21 mouse cellular contexts compared by ENCODE assay signal in genomic region chr9:44450387-44450786, GRCm38 (mm10). TPM values are rescaled to one million over a fixed set of nuclear protein-coding genes. Genes with fewer than 3 reads are reported as not detected.
DNase-seq lines count a peak whose midpoint lies in the region; ATAC-seq and TF ChIP-seq lines count a peak whose summit lies in the region.
"Had no signal": no experiment of that assay in that cellular context is flagged by ENCODE, and none has a peak within 500 bp of the region (broad histone marks: within the 10 kb centered on the region; RNA-seq: fewer than 3 reads in every experiment).

No protein-coding gene starts in this region.

- no peaks in the 10 kb centered on the region for H3K9me3 ChIP-seq in hindbrain, postnatal 0 days (ENCODE audit: low read length)
- H3K9me3 ChIP-seq in hindbrain, embryonic 16.5 days (ENCODE audit: control insufficient read depth, low read length) = no peaks in the 10 kb centered on the region
- no peaks in the 10 kb centered on the region for H3K9me3 ChIP-seq in midbrain, postnatal 0 days (ENCODE audit: low read length)
- no peaks in the 10 kb centered on the region for H3K9me3 ChIP-seq in midbrain, embryonic 13.5 days
- H3K9me3 ChIP-seq in hindbrain, embryonic 11.5 days (ENCODE audit: control insufficient read depth, low read length) = no peaks in the 10 kb centered on the region
- H3K9me3 ChIP-seq: embryonic facial prominence, embryonic 12.5 days; forebrain, embryonic 13.5 days; G1E; limb, embryonic 13.5 days had no signal

- ATAC-seq in hindbrain, postnatal 0 days = no peak
- ATAC-seq in hindbrain, embryonic 16.5 days = no peak
- no peak for ATAC-seq in midbrain, postnatal 0 days (ENCODE audit: low FRiP score)
- ATAC-seq in midbrain, embryonic 13.5 days = no peak
- no peak for ATAC-seq in hindbrain, embryonic 11.5 days (ENCODE audit: low FRiP score)
- ATAC-seq: forebrain, embryonic 13.5 days had no signal

- TF ChIP-seq CTCF in hindbrain, postnatal 0 days (IDR thresholded peaks at IDR 0.05; ENCODE audit: low read depth) = peak; percentile 43
- peak; percentile 45 for TF ChIP-seq CTCF in midbrain, postnatal 0 days (IDR thresholded peaks at IDR 0.05)
- peak; percentile 39; the same call in 1 of the 2 replicates for TF ChIP-seq CTCF in brain, embryonic 14.5 days (IDR thresholded peaks at IDR 0.05; ENCODE audit: borderline replicate concordance, extremely low read depth, insufficient read depth, insufficient read length)

- H3K4me2 ChIP-seq in hindbrain, postnatal 0 days (ENCODE audit: low read depth, low read length) = no peak overlapping the region
- no peak overlapping the region for H3K4me2 ChIP-seq in hindbrain, embryonic 16.5 days (ENCODE audit: low read length)
- no peak overlapping the region for H3K4me2 ChIP-seq in midbrain, postnatal 0 days (ENCODE audit: low read depth, low read length, poor library complexity, severe bottlenecking)
- H3K4me2 ChIP-seq in midbrain, embryonic 13.5 days (replicated peaks) = no peak overlapping the region
- no peak overlapping the region for H3K4me2 ChIP-seq in hindbrain, embryonic 11.5 days (replicated peaks; ENCODE audit: low read depth, low read length)
- H3K4me2 ChIP-seq: embryonic facial prominence, embryonic 12.5 days; forebrain, embryonic 13.5 days; limb, embryonic 13.5 days had no signal

- DNase-seq in hindbrain, postnatal 0 days (ENCODE audit: low spot score) = no peak
- no peak for DNase-seq in midbrain, postnatal 0 days (ENCODE audit: low spot score)
- DNase-seq in brain, embryonic 14.5 days (ENCODE audit: low read depth) = no peak
- DNase-seq in thymus, postnatal 36 days = peak; percentile 13 to 19
- DNase-seq in hindbrain, embryonic 11.5 days (ENCODE audit: low spot score) = no peak
- DNase-seq in adrenal gland, adult 18-20 months (ENCODE audit: low spot score in 2 of 2) = no peak
- DNase-seq: adrenal gland, postnatal 10 days; cerebellum, adult 8-10 months; gastrocnemius, postnatal 36 days; heart, postnatal 10 days; kidney, adult 11 months; layer of hippocampus, adult 9-11 months; right cerebral cortex, postnatal 14 days had no signal

- H3K4me3 ChIP-seq in hindbrain, postnatal 0 days (ENCODE audit: low read length) = no peak overlapping the region
- no peak overlapping the region for H3K4me3 ChIP-seq in hindbrain, embryonic 16.5 days (ENCODE audit: low read length)
- H3K4me3 ChIP-seq in midbrain, postnatal 0 days (ENCODE audit: low read depth, low read length) = no peak overlapping the region
- H3K4me3 ChIP-seq in midbrain, embryonic 13.5 days (replicated peaks) = no peak overlapping the region
- no peak overlapping the region for H3K4me3 ChIP-seq in hindbrain, embryonic 11.5 days (ENCODE audit: low read depth, low read length)
- H3K4me3 ChIP-seq: embryonic facial prominence, embryonic 12.5 days; forebrain, embryonic 13.5 days; limb, embryonic 13.5 days had no signal

- H3K27ac ChIP-seq in hindbrain, postnatal 0 days = no peak overlapping the region
- no peak overlapping the region for H3K27ac ChIP-seq in hindbrain, embryonic 16.5 days (ENCODE audit: low read depth, low read length)
- H3K27ac ChIP-seq in midbrain, postnatal 0 days (ENCODE audit: low read depth, low read length) = no peak overlapping the region
- H3K27ac ChIP-seq in midbrain, embryonic 13.5 days = no peak overlapping the region
- no peak overlapping the region for H3K27ac ChIP-seq in hindbrain, embryonic 11.5 days (ENCODE audit: low read depth, low read length)
- H3K27ac ChIP-seq: embryonic facial prominence, embryonic 12.5 days; forebrain, embryonic 13.5 days; limb, embryonic 13.5 days had no signal

- no peaks in the 10 kb centered on the region for H3K27me3 ChIP-seq in hindbrain, postnatal 0 days (ENCODE audit: insufficient read depth, low read length)
- H3K27me3 ChIP-seq in hindbrain, embryonic 16.5 days (replicated peaks; ENCODE audit: control insufficient read depth, insufficient read depth, low read length) = no peaks in the 10 kb centered on the region
- no peaks in the 10 kb centered on the region for H3K27me3 ChIP-seq in midbrain, postnatal 0 days (ENCODE audit: insufficient read depth, low read length)
- H3K27me3 ChIP-seq in midbrain, embryonic 13.5 days = peaks cover 16% of the 10 kb centered on the region
- H3K27me3 ChIP-seq in hindbrain, embryonic 11.5 days (ENCODE audit: control insufficient read depth, insufficient read depth, low read length) = no peaks in the 10 kb centered on the region

- H3K4me1 ChIP-seq in hindbrain, postnatal 0 days (ENCODE audit: insufficient read depth, low read length) = no peaks in the 10 kb centered on the region
- H3K4me1 ChIP-seq in hindbrain, embryonic 16.5 days (ENCODE audit: control insufficient read depth, insufficient read depth, low read depth, low read length) = peaks cover 4% of the 10 kb centered on the region
- no peaks in the 10 kb centered on the region for H3K4me1 ChIP-seq in midbrain, postnatal 0 days (ENCODE audit: insufficient read depth, low read length)
- peaks cover 12% of the 10 kb centered on the region for H3K4me1 ChIP-seq in midbrain, embryonic 13.5 days (replicated peaks)
- no peaks in the 10 kb centered on the region; the same call in 1 of the 2 replicates for H3K4me1 ChIP-seq in hindbrain, embryonic 11.5 days (replicated peaks; ENCODE audit: control insufficient read depth, insufficient read depth, low read length)
- H3K4me1 ChIP-seq: embryonic facial prominence, embryonic 12.5 days had no signal

- no peak for TF ChIP-seq POLR2A in brain, embryonic 14.5 days (IDR thresholded peaks at IDR 0.05; ENCODE audit: borderline replicate concordance, extremely low read depth, insufficient read depth, insufficient read length, poor library complexity, severe bottlenecking)

- no peaks in the 10 kb centered on the region for H3K36me3 ChIP-seq in hindbrain, postnatal 0 days (ENCODE audit: insufficient read depth, low read length)
- H3K36me3 ChIP-seq in hindbrain, embryonic 16.5 days (ENCODE audit: control insufficient read depth, insufficient read depth, low read length) = no peaks in the 10 kb centered on the region
- H3K36me3 ChIP-seq in midbrain, postnatal 0 days (ENCODE audit: insufficient read depth, low read length) = no peaks in the 10 kb centered on the region
- H3K36me3 ChIP-seq in midbrain, embryonic 13.5 days = no peaks in the 10 kb centered on the region
- H3K36me3 ChIP-seq in hindbrain, embryonic 11.5 days (ENCODE audit: control insufficient read depth, insufficient read depth, low read length) = no peaks in the 10 kb centered on the region
- H3K36me3 ChIP-seq: embryonic facial prominence, embryonic 12.5 days; G1E; limb, embryonic 13.5 days had no signal

- H3K9ac ChIP-seq in hindbrain, postnatal 0 days (replicated peaks; ENCODE audit: low read length) = no peak overlapping the region
- H3K9ac ChIP-seq in hindbrain, embryonic 16.5 days (ENCODE audit: low read depth, low read length) = no peak overlapping the region
- no peak overlapping the region for H3K9ac ChIP-seq in midbrain, postnatal 0 days (replicated peaks; ENCODE audit: low read length, poor library complexity, severe bottlenecking)
- no peak overlapping the region for H3K9ac ChIP-seq in midbrain, embryonic 13.5 days (replicated peaks)
- H3K9ac ChIP-seq in hindbrain, embryonic 11.5 days (ENCODE audit: low read depth, low read length) = no peak overlapping the region
- H3K9ac ChIP-seq: embryonic facial prominence, embryonic 12.5 days; forebrain, embryonic 13.5 days; limb, embryonic 13.5 days had no signal

RNA-seq across cellular contexts. Expression of gene Upk2, which starts 4.4 kb away (rescaled TPM):
- total RNA-seq in hindbrain, postnatal 0 days (2014; rRNA removed) = not detected in 2 replicates
- polyA plus RNA-seq in hindbrain, postnatal 0 days (2015; fragmentation: Nextera tagmentation; extraction: Ambion mirVana) = not detected in 2 replicates
- not detected in 2 replicates for polyA plus RNA-seq in hindbrain, embryonic 16.5 days (2015; fragmentation: Nextera tagmentation; extraction: Ambion mirVana)
- total RNA-seq in midbrain, postnatal 0 days (2014; rRNA removed) = not detected in 2 replicates
- polyA plus RNA-seq in midbrain, postnatal 0 days (2015; fragmentation: Nextera tagmentation; extraction: Ambion mirVana) = not detected in 2 replicates
- polyA plus RNA-seq in midbrain, embryonic 13.5 days (2015; fragmentation: Nextera tagmentation; extraction: Ambion mirVana) = not detected in 2 replicates
- polyA plus RNA-seq in brain, embryonic 14.5 days (2012; rRNA removed) = 0.08 TPM in 1 of 2 replicates, not detected in the other
- polyA plus RNA-seq in hindbrain, embryonic 11.5 days (2014; fragmentation: Nextera tagmentation; extraction: Ambion mirVana) = 0.83 TPM in 1 of 2 replicates, not detected in the other
- not detected for total RNA-seq in adrenal gland, adult 18-20 months (2021)
- total RNA-seq: adrenal gland, postnatal 10 days; G1E; gastrocnemius, postnatal 36 days; heart, postnatal 10 days; megakaryocyte, adult 5-6 weeks had no signal
- polyA plus RNA-seq: forebrain, embryonic 13.5 days; G1E had no signal

RNA-seq across cellular contexts. Expression of gene Foxr1, which starts 9.5 kb away (rescaled TPM):
- not detected in 2 replicates for total RNA-seq in hindbrain, postnatal 0 days (2014; rRNA removed)
- polyA plus RNA-seq in hindbrain, postnatal 0 days (2015; fragmentation: Nextera tagmentation; extraction: Ambion mirVana) = not detected in 2 replicates
- polyA plus RNA-seq in hindbrain, embryonic 16.5 days (2015; fragmentation: Nextera tagmentation; extraction: Ambion mirVana) = not detected in 2 replicates
- not detected in 2 replicates for total RNA-seq in midbrain, postnatal 0 days (2014; rRNA removed)
- polyA plus RNA-seq in midbrain, postnatal 0 days (2015; fragmentation: Nextera tagmentation; extraction: Ambion mirVana) = not detected in 2 replicates
- not detected in 2 replicates for polyA plus RNA-seq in midbrain, embryonic 13.5 days (2015; fragmentation: Nextera tagmentation; extraction: Ambion mirVana)
- polyA plus RNA-seq in brain, embryonic 14.5 days (2012; rRNA removed) = not detected in 2 replicates
- polyA plus RNA-seq in hindbrain, embryonic 11.5 days (2014; fragmentation: Nextera tagmentation; extraction: Ambion mirVana) = not detected in 2 replicates
- not detected for total RNA-seq in adrenal gland, adult 18-20 months (2021)
- total RNA-seq: adrenal gland, postnatal 10 days; gastrocnemius, postnatal 36 days; heart, postnatal 10 days; megakaryocyte, adult 5-6 weeks had no signal
- polyA plus RNA-seq: embryonic facial prominence, embryonic 12.5 days; forebrain, embryonic 13.5 days; G1E; limb, embryonic 13.5 days; neural tube, embryonic 11.5 days had no signal

RNA-seq across cellular contexts. Expression of gene Ccdc84, which starts 32.0 kb away (rescaled TPM):
- total RNA-seq in hindbrain, postnatal 0 days (2014; rRNA removed) = 14.7 and 23.6 TPM in 2 replicates
- polyA plus RNA-seq in hindbrain, postnatal 0 days (2015; fragmentation: Nextera tagmentation; extraction: Ambion mirVana) = 26.0 and 31.1 TPM in 2 replicates
- polyA plus RNA-seq in hindbrain, embryonic 16.5 days (2015; fragmentation: Nextera tagmentation; extraction: Ambion mirVana) = 32.3 and 32.4 TPM in 2 replicates
- 20.0 and 23.2 TPM in 2 replicates for total RNA-seq in midbrain, postnatal 0 days (2014; rRNA removed)
- 30.2 and 36.1 TPM in 2 replicates for polyA plus RNA-seq in midbrain, postnatal 0 days (2015; fragmentation: Nextera tagmentation; extraction: Ambion mirVana)
- polyA plus RNA-seq in midbrain, embryonic 13.5 days (2015; fragmentation: Nextera tagmentation; extraction: Ambion mirVana) = 36.7 and 40.7 TPM in 2 replicates
- 47.1 and 59.9 TPM in 2 replicates for polyA plus RNA-seq in brain, embryonic 14.5 days (2012; rRNA removed)
- polyA plus RNA-seq in hindbrain, embryonic 11.5 days (2014; fragmentation: Nextera tagmentation; extraction: Ambion mirVana) = 21.7 and 22.0 TPM in 2 replicates
- 10 to 100 TPM; 22.4 to 26.1 TPM for total RNA-seq in adrenal gland, adult 18-20 months (2021)

RNA-seq across cellular contexts. Expression of gene Bcl9l, which starts 32.2 kb away (rescaled TPM):
- total RNA-seq in hindbrain, postnatal 0 days (2014; rRNA removed) = 32.7 and 44.5 TPM in 2 replicates
- polyA plus RNA-seq in hindbrain, postnatal 0 days (2015; fragmentation: Nextera tagmentation; extraction: Ambion mirVana) = 7.8 and 8.4 TPM in 2 replicates
- 9.7 and 11.1 TPM in 2 replicates for polyA plus RNA-seq in hindbrain, embryonic 16.5 days (2015; fragmentation: Nextera tagmentation; extraction: Ambion mirVana)
- total RNA-seq in midbrain, postnatal 0 days (2014; rRNA removed) = 42.1 and 61.1 TPM in 2 replicates
- 10.0 and 10.4 TPM in 2 replicates for polyA plus RNA-seq in midbrain, postnatal 0 days (2015; fragmentation: Nextera tagmentation; extraction: Ambion mirVana)
- polyA plus RNA-seq in midbrain, embryonic 13.5 days (2015; fragmentation: Nextera tagmentation; extraction: Ambion mirVana) = 8.0 and 9.2 TPM in 2 replicates
- 14.4 and 35.5 TPM in 2 replicates for polyA plus RNA-seq in brain, embryonic 14.5 days (2012; rRNA removed)
- 8.6 and 10.1 TPM in 2 replicates for polyA plus RNA-seq in hindbrain, embryonic 11.5 days (2014; fragmentation: Nextera tagmentation; extraction: Ambion mirVana)
- total RNA-seq in adrenal gland, adult 18-20 months (2021) = 10 to 100 TPM; 41.3 to 46.6 TPM

RNA-seq across cellular contexts. Expression of gene Trappc4, which starts 43.0 kb away (rescaled TPM):
- total RNA-seq in hindbrain, postnatal 0 days (2014; rRNA removed) = 108 and 120 TPM in 2 replicates
- 293 and 307 TPM in 2 replicates for polyA plus RNA-seq in hindbrain, postnatal 0 days (2015; fragmentation: Nextera tagmentation; extraction: Ambion mirVana)
- 293 and 308 TPM in 2 replicates for polyA plus RNA-seq in hindbrain, embryonic 16.5 days (2015; fragmentation: Nextera tagmentation; extraction: Ambion mirVana)
- total RNA-seq in midbrain, postnatal 0 days (2014; rRNA removed) = 149 and 166 TPM in 2 replicates
- polyA plus RNA-seq in midbrain, postnatal 0 days (2015; fragmentation: Nextera tagmentation; extraction: Ambion mirVana) = 326 and 327 TPM in 2 replicates
- polyA plus RNA-seq in midbrain, embryonic 13.5 days (2015; fragmentation: Nextera tagmentation; extraction: Ambion mirVana) = 357 and 364 TPM in 2 replicates
- 169 and 195 TPM in 2 replicates for polyA plus RNA-seq in brain, embryonic 14.5 days (2012; rRNA removed)
- polyA plus RNA-seq in hindbrain, embryonic 11.5 days (2014; fragmentation: Nextera tagmentation; extraction: Ambion mirVana) = 255 and 264 TPM in 2 replicates
- total RNA-seq in adrenal gland, adult 18-20 months (2021) = 100 to 1,000 TPM in 1 of 2 experiments, 10 to 100 TPM in 1; 90.8 to 109 TPM

Comparison
In these comparisons a context has a peak if more than half of its experiments do, and no peak if none do; other contexts are left out.
1. DNase-seq: peak in thymus, postnatal 36 days (2 of 2); none in hindbrain, postnatal 0 days (single experiment), midbrain, postnatal 0 days (single experiment), brain, embryonic 14.5 days (single experiment), hindbrain, embryonic 11.5 days (single experiment) and adrenal gland, adult 18-20 months (0 of 2).
2. Peak in every context shown above with its lines, with median percentiles within 50 percentile points of each other: CTCF ChIP-seq.